Mouse (Mus musculus): ENCODE measurements around the gene Dync1h1. TPM values are rescaled to one million over a fixed set of nuclear protein-coding genes. Genes with fewer than 3 reads are reported as not detected.

Gene Dync1h1
- total RNA-seq, 1 experiment = 405 TPM

DNA sequence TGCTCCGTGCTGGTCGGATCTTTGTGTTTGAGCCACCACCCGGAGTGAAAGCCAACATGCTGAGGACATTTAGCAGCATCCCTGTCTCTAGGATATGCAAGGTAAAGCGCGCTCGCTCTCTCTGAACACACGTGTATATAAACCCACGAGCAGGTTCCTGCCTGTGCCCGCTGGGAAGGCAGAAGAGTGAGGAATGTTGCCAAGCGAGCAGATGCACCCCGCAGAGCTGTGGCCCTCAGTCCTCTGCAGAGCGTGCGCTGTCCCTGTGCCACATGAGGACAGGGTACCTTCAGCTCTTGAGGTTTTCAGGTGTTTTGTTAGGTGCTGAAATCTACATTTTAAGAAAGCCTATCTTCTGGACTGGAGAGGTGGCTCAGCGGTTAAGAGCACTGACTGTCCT is 60.5 kb downstream of the Dync1h1 start:
- peaks cover 0 to 2% of the 10 kb centered on the region in 2 experiments; a peak in 1 of 4 replicates for H3K4me1 ChIP-seq (ENCODE audit: control insufficient read depth in 2 of 2, insufficient read depth in 2 of 2, low read length in 2 of 2, poor library complexity in 1 of 2)
- no peak overlapping the region for H3K9ac ChIP-seq (ENCODE audit: insufficient read depth, low read depth, low read length, poor library complexity, severe bottlenecking)
- TF ChIP-seq MAFK (IDR thresholded peaks at IDR 0.05; ENCODE audit: insufficient read depth, low read depth, low read length) (no peak), CHD2 (IDR thresholded peaks at IDR 0.05; ENCODE audit: low read depth, low read length) (no peak), ZNF384 (IDR thresholded peaks at IDR 0.05; ENCODE audit: low read depth, low read length) (no peak), HCFC1 (IDR thresholded peaks at IDR 0.05; ENCODE audit: borderline replicate concordance, insufficient read depth, low read length) (no peak), ZC3H11A (IDR thresholded peaks at IDR 0.05; ENCODE audit: borderline replicate concordance, low read depth, low read length) (no peak)
- no peak for DNase-seq (ENCODE audit: low read depth, low spot score)
- in situ Hi-C loops (cut with MboI; ENCODE audit: low sequenced_read_pairs in 2 of 2, unreplicated experiment in 2 of 2) = loop anchor here in 1 of 2 experiments (10.0 kb wide), 1 partner anchor 47 kb away; no protein-coding TSS in a partner anchor
- H3K27ac ChIP-seq (ENCODE audit: insufficient read depth, low read depth, low read length, poor library complexity, severe bottlenecking) = no peak overlapping the region
- H3K9me3 ChIP-seq (ENCODE audit: control insufficient read depth, insufficient read depth, low read depth, low read length) = no peaks in the 10 kb centered on the region
- peaks cover 88% of the 10 kb centered on the region for H3K36me3 ChIP-seq (ENCODE audit: control insufficient read depth, insufficient read depth, low read length, poor library complexity, severe bottlenecking)
- no peak overlapping the region for H3K4me3 ChIP-seq (ENCODE audit: insufficient read depth in 1 of 2, low read depth in 1 of 2, low read length in 2 of 2, poor library complexity in 1 of 2, severe bottlenecking in 1 of 2)

- Histone ChIP-seq H3K36me3 (ENCODE audit: control insufficient read depth, insufficient read depth, low read length, poor library complexity, severe bottlenecking) (peaks cover 62% of the 10 kb centered on the region), H3K9ac (ENCODE audit: insufficient read depth, low read depth, low read length, poor library complexity, severe bottlenecking) (no peak overlapping the region), H3K27ac (ENCODE audit: insufficient read depth, low read depth, low read length, poor library complexity, severe bottlenecking) (no peak overlapping the region)
Observed at GRCm38 (mm10) chr12:110667466-110668077, 66.3 kb downstream of the Dync1h1 start.

DNA sequence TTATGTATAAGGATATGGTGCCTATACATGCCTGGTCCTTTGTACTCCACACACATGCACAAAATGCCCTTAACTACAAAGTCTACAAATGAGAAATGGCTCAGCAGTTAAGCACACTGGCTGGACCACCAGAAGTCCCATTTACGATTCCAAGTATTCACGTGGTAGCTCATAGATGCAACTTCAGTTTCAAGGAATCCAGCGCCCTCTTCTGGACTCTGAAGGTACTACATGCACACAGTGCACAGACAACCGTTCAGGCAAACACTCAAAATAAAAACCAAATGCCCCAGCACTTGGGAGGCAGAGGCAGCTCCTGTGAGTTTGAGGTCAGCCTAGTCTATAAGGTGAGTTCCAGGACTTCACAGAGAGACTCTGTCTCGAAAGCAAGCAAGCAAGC is 73.0 kb downstream of the Dync1h1 start:
- H3K4me3 ChIP-seq (ENCODE audit: insufficient read depth in 1 of 2, low read depth in 1 of 2, low read length in 2 of 2, poor library complexity in 1 of 2, severe bottlenecking in 1 of 2) = no peak overlapping the region
- DNase-seq (ENCODE audit: low read depth, low spot score) = peak; percentile 85
- H3K9ac ChIP-seq (ENCODE audit: insufficient read depth, low read depth, low read length, poor library complexity, severe bottlenecking) = no peak overlapping the region
- peaks cover 4% of the 10 kb centered on the region; the same call in 1 of the 2 replicates for H3K36me3 ChIP-seq (ENCODE audit: control insufficient read depth, insufficient read depth, low read length, poor library complexity, severe bottlenecking)
- no peaks in the 10 kb centered on the region for H3K9me3 ChIP-seq (ENCODE audit: control insufficient read depth, insufficient read depth, low read depth, low read length)
- peaks cover 0 to 8% of the 10 kb centered on the region in 2 experiments; a peak in 1 of 4 replicates for H3K4me1 ChIP-seq (ENCODE audit: control insufficient read depth in 2 of 2, insufficient read depth in 2 of 2, low read length in 2 of 2, poor library complexity in 1 of 2)
- in situ Hi-C loops (cut with MboI; ENCODE audit: low sequenced_read_pairs in 2 of 2, unreplicated experiment in 2 of 2) = no loop called here
- TF ChIP-seq ZC3H11A (IDR thresholded peaks at IDR 0.05; ENCODE audit: borderline replicate concordance, low read depth, low read length) (peak; percentile 78; the same call in 1 of the 2 replicates), HCFC1 (IDR thresholded peaks at IDR 0.05; ENCODE audit: borderline replicate concordance, insufficient read depth, low read length) (no peak)
- no peak overlapping the region for H3K27ac ChIP-seq (ENCODE audit: insufficient read depth, low read depth, low read length, poor library complexity, severe bottlenecking)

More at GRCm38 (mm10) chr12:110667466-110668077, 66.3 kb downstream of the Dync1h1 start:
- no peaks in the 10 kb centered on the region for H3K9me3 ChIP-seq (ENCODE audit: control insufficient read depth, insufficient read depth, low read depth, low read length)
- no peak overlapping the region for H3K4me3 ChIP-seq (ENCODE audit: insufficient read depth in 1 of 2, low read depth in 1 of 2, low read length in 2 of 2, poor library complexity in 1 of 2, severe bottlenecking in 1 of 2)
- no peak for TF ChIP-seq ZC3H11A (IDR thresholded peaks at IDR 0.05; ENCODE audit: borderline replicate concordance, low read depth, low read length)
- no peak for TF ChIP-seq CHD2 (IDR thresholded peaks at IDR 0.05; ENCODE audit: low read depth, low read length)
- TF ChIP-seq HCFC1 (IDR thresholded peaks at IDR 0.05; ENCODE audit: borderline replicate concordance, insufficient read depth, low read length) = no peak
- no peak for TF ChIP-seq MAFK (IDR thresholded peaks at IDR 0.05; ENCODE audit: insufficient read depth, low read depth, low read length)
- no peak for TF ChIP-seq ZNF384 (IDR thresholded peaks at IDR 0.05; ENCODE audit: low read depth, low read length)
- in situ Hi-C loops (cut with MboI; ENCODE audit: low sequenced_read_pairs in 2 of 2, unreplicated experiment in 2 of 2) = loop anchor here in 1 of 2 experiments (10.0 kb wide), 1 partner anchor 53 kb away; no protein-coding TSS in a partner anchor
- no peak for DNase-seq (ENCODE audit: low read depth, low spot score)
- peaks cover 0 to 2% of the 10 kb centered on the region in 2 experiments; a peak in 1 of 4 replicates for H3K4me1 ChIP-seq (ENCODE audit: control insufficient read depth in 2 of 2, insufficient read depth in 2 of 2, low read length in 2 of 2, poor library complexity in 1 of 2)

DNA sequence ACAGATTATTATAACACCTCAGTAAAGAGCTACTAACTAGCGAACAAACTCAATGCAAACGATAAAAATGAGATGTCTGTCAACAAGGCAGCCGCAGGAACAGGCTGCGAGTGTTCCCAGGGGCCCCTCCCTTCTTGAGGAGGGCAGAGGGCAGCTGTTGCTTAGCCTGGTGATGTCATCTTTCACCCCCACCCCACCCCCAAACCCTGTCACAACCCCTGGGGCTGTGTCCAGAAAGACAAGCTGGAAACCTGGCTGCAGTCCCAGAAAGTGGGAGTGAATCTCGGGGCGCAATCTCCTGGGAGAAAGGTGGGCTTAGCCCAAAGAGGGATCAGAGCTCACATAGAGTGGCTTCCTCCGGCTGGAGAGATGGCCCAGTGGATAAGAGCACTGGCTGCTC is 79.9 kb downstream of the Dync1h1 start:
- peaks cover 0 to 10% of the 10 kb centered on the region in 2 experiments; a peak in 1 of 4 replicates for H3K4me1 ChIP-seq (ENCODE audit: control insufficient read depth in 2 of 2, insufficient read depth in 2 of 2, low read length in 2 of 2, poor library complexity in 1 of 2)
- H3K27ac ChIP-seq (ENCODE audit: insufficient read depth, low read depth, low read length, poor library complexity, severe bottlenecking) = no peak overlapping the region
- no peaks in the 10 kb centered on the region for H3K9me3 ChIP-seq (ENCODE audit: control insufficient read depth, insufficient read depth, low read depth, low read length)
- H3K4me3 ChIP-seq (ENCODE audit: insufficient read depth in 1 of 2, low read depth in 1 of 2, low read length in 2 of 2, poor library complexity in 1 of 2, severe bottlenecking in 1 of 2) = no peak overlapping the region
- TF ChIP-seq MAFK (IDR thresholded peaks at IDR 0.05; ENCODE audit: insufficient read depth, low read depth, low read length) (no peak), ZNF384 (IDR thresholded peaks at IDR 0.05; ENCODE audit: low read depth, low read length) (no peak), HCFC1 (IDR thresholded peaks at IDR 0.05; ENCODE audit: borderline replicate concordance, insufficient read depth, low read length) (no peak), ZC3H11A (IDR thresholded peaks at IDR 0.05; ENCODE audit: borderline replicate concordance, low read depth, low read length) (no peak), CHD2 (IDR thresholded peaks at IDR 0.05; ENCODE audit: low read depth, low read length) (no peak)
- no peak overlapping the region for H3K9ac ChIP-seq (ENCODE audit: insufficient read depth, low read depth, low read length, poor library complexity, severe bottlenecking)
- no peak for DNase-seq (ENCODE audit: low read depth, low spot score)
- H3K36me3 ChIP-seq (ENCODE audit: control insufficient read depth, insufficient read depth, low read length, poor library complexity, severe bottlenecking) = no peaks in the 10 kb centered on the region
- in situ Hi-C loops (cut with MboI; ENCODE audit: low sequenced_read_pairs in 2 of 2, unreplicated experiment in 2 of 2) = loop anchor here in 1 of 2 experiments (10.0 to 25.0 kb wide), 2 partner anchors 266 to 856 kb away; partner anchors contain the start of gene Eif5
